11 mouse cellular contexts compared by ENCODE assay signal in the genomic region with DNA sequence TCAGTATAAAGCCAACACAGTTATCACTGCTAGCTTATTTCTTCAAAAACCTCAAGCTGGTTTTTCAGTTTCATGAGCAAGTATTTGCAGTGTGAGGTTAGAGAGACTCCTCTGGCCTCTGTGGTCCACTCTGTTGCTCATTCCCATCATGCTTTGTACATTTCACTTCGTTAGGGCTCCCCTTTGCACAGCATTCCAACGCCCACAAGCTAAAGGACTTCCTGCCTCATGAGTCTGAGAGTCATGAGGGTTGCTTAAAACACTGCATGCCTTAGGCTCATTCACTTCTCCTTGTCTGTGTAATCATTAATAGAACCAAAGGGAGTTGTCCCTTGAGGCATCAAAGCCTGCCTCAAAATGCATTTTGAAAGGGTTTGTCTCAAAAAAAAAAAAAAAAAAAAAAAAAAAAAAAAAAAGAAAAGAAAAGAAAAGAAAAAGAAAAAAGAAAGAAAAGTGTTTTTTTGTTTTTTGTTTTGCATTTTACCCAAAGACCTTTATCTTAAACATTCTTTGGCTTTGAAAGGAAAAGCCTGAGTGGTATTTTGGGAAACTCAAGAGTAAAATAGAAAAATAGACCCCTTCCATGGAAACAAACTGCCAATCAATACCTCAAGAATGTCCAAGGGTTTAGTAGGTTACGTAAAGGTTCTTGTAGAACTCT. TPM values are rescaled to one million over a fixed set of nuclear protein-coding genes. Genes with fewer than 3 reads are reported as not detected.
DNase-seq lines count a peak whose midpoint lies in the region; ATAC-seq and TF ChIP-seq lines count a peak whose summit lies in the region.
"Had no signal": no experiment of that assay in that cellular context is flagged by ENCODE, and none has a peak within 500 bp of the region (broad histone marks: within the 10 kb centered on the region; RNA-seq: fewer than 3 reads in every experiment).

No protein-coding gene starts in this region.

- peak; percentile 38; the same call in 1 of the 2 replicates for TF ChIP-seq EP300 in CH12.LX (IDR thresholded peaks at IDR 0.05; ENCODE audit: low read length)

- TF ChIP-seq RAD21 in CH12.LX (IDR thresholded peaks at IDR 0.05; ENCODE audit: low read depth, low read length): no peak; the same call in none of the 2 replicates

- dilution Hi-C loops in CH12.LX (cut with MboI; ENCODE audit: extremely low pct_ligation_motif_present, extremely low pct_unique_long_range_greater_than_20kb, low sequenced_read_pairs): no loop called here

- H3K27me3 ChIP-seq in CH12.LX (replicated peaks): peaks cover 13% of the 10 kb centered on the region
- H3K27me3 ChIP-seq in kidney, embryonic 16.5 days (ENCODE audit: insufficient read depth, low read length): 0 out of 2 replicates have a peak, but pooled peaks cover 3% of the 10 kb centered on the region
- H3K27me3 ChIP-seq in cerebellum, adult 2 months (ENCODE audit: control insufficient read depth, insufficient read depth, low read length): no peaks in the 10 kb centered on the region; the same call in 1 of the 2 replicates
- H3K27me3 ChIP-seq: neural tube, embryonic 15.5 days had no signal

- no peaks in the 10 kb centered on the region for H3K79me2 ChIP-seq in CH12.LX (replicated peaks; ENCODE audit: control insufficient read depth, extremely low read depth, insufficient read depth, poor library complexity, severe bottlenecking)
- H3K79me2 ChIP-seq in macrophage (ENCODE audit: inconsistent target): no peaks in the 10 kb centered on the region

- peaks cover 6 to 36% of the 10 kb centered on the region in 2 experiments for H3K4me1 ChIP-seq in CH12.LX (ENCODE audit: control insufficient read depth in 1 of 2, insufficient read depth in 2 of 2)
- H3K4me1 ChIP-seq in kidney, embryonic 16.5 days (ENCODE audit: insufficient read depth, low read length): 0 out of 2 replicates have a peak, but pooled peaks cover 2% of the 10 kb centered on the region
- no peaks in the 10 kb centered on the region for H3K4me1 ChIP-seq in cerebellum, adult 2 months (ENCODE audit: control insufficient read depth, insufficient read depth, low read length)
- H3K4me1 ChIP-seq: heart, embryonic 12.5 days had no signal

- H3K36me3 ChIP-seq in CH12.LX (replicated peaks in 1 of 2; ENCODE audit: control insufficient read depth in 1 of 2, insufficient read depth in 1 of 2, low read length in 1 of 2) (no peaks in the 10 kb centered on the region), macrophage (ENCODE audit: inconsistent target) (no peaks in the 10 kb centered on the region)
- H3K36me3 ChIP-seq in kidney, embryonic 16.5 days (ENCODE audit: insufficient read depth, low read length): no peaks in the 10 kb centered on the region
- H3K36me3 ChIP-seq: heart, embryonic 12.5 days; hindbrain, embryonic 13.5 days; neural tube, embryonic 15.5 days had no signal

- intact Hi-C loops in left cerebral cortex, postnatal 25 days (cut with DNase I): no loop called here

- no peaks in the 10 kb centered on the region for H3K9me3 ChIP-seq in CH12.LX (replicated peaks; ENCODE audit: low read length)
- H3K9me3 ChIP-seq in kidney, embryonic 16.5 days (ENCODE audit: low read length): no peaks in the 10 kb centered on the region
- H3K9me3 ChIP-seq: heart, embryonic 12.5 days; hindbrain, embryonic 13.5 days; neural tube, embryonic 15.5 days had no signal

- whole genome bisulfite sequencing in kidney, embryonic 16.5 days: 35% methylated on average over 3 of the region's 3 CpGs
- WGBS in macrophage (ENCODE audit: missing documents): 33% methylated on average over 3 of the region's 3 CpGs
- WGBS in cerebellum, adult 2 months: 62% methylated on average over 3 of the region's 3 CpGs

- ATAC-seq in kidney, embryonic 16.5 days (ENCODE audit: low FRiP score, low TSS enrichment): peak; percentile 78

- H3K4me3 ChIP-seq in CH12.LX (replicated peaks in 1 of 3; ENCODE audit: low read depth in 2 of 3, low read length in 2 of 3, poor library complexity in 1 of 3) (no peak overlapping the region), macrophage (ENCODE audit: inconsistent target) (no peak overlapping the region)
- H3K4me3 ChIP-seq in kidney, embryonic 16.5 days (ENCODE audit: low read length): no peak overlapping the region
- no peak overlapping the region for H3K4me3 ChIP-seq in cerebellum, adult 2 months (replicated peaks; ENCODE audit: insufficient read depth, low read depth, low read length)
- H3K4me3 ChIP-seq: heart, embryonic 12.5 days; hindbrain, embryonic 13.5 days; neural tube, embryonic 15.5 days had no signal

- 0 out of 2 replicates have a peak, but pooled peaks have one; percentile 23 for TF ChIP-seq POLR2A in CH12.LX (IDR thresholded peaks at IDR 0.05; ENCODE audit: low read depth, low read length)
- no peak for TF ChIP-seq POLR2A in cerebellum, adult 2 months (IDR thresholded peaks at IDR 0.05; ENCODE audit: borderline replicate concordance, insufficient read depth, low read length)

- H3K4me2 ChIP-seq in CH12.LX (ENCODE audit: insufficient read depth, low read depth, poor library complexity, severe bottlenecking): no peak overlapping the region
- H3K4me2 ChIP-seq in kidney, embryonic 16.5 days (replicated peaks; ENCODE audit: low read depth, low read length): no peak overlapping the region
- H3K4me2 ChIP-seq: heart, embryonic 12.5 days; hindbrain, embryonic 13.5 days; neural tube, embryonic 15.5 days had no signal

- DNase-seq in CH12.LX (ENCODE audit: extremely low read depth): peak; percentile 52
- DNase-seq in adipocyte (ENCODE audit: low spot score): peak; percentile 78
- DNase-seq in spleen, postnatal 14 days (ENCODE audit: low spot score in 2 of 2): no peak
- DNase-seq in left cerebral cortex, postnatal 25 days (ENCODE audit: low spot score in 2 of 2): no peak
- no peak for DNase-seq in thymus, postnatal 4 days
- DNase-seq in cerebellum, adult 2 months: no peak

- H3K27ac ChIP-seq in CH12.LX (ENCODE audit: insufficient read depth, low read depth): no peak overlapping the region
- H3K27ac ChIP-seq in kidney, embryonic 16.5 days (ENCODE audit: low read length): peak overlapping the region; percentile 73; the same call in 1 of the 2 replicates
- H3K27ac ChIP-seq in macrophage: peak overlapping the region; percentile 83
- no peak overlapping the region for H3K27ac ChIP-seq in cerebellum, adult 2 months (ENCODE audit: insufficient read depth, low read length)
- H3K27ac ChIP-seq: hindbrain, embryonic 13.5 days; neural tube, embryonic 15.5 days had no signal

- TF ChIP-seq CTCF in CH12.LX (conservative IDR thresholded peaks at IDR 0.05 in 1 of 2, IDR thresholded peaks at IDR 0.05 in 1 of 2; ENCODE audit: low read depth in 2 of 2, low read length in 2 of 2): no peak
- TF ChIP-seq CTCF in cerebellum, adult 2 months (IDR thresholded peaks at IDR 0.05; ENCODE audit: borderline replicate concordance, insufficient read depth, low read depth, low read length): no peak

- in situ Hi-C loops in CH12.LX (cut with MboI; ENCODE audit: low pct_ligation_motif_present, low pct_unique_long_range_greater_than_20kb, low sequenced_read_pairs): no loop called here

- no peak overlapping the region for H3K9ac ChIP-seq in CH12.LX (ENCODE audit: insufficient read depth, low read depth)
- H3K9ac ChIP-seq in kidney, embryonic 16.5 days (replicated peaks; ENCODE audit: low read length): no peak overlapping the region
- H3K9ac ChIP-seq: heart, embryonic 12.5 days; hindbrain, embryonic 13.5 days; neural tube, embryonic 15.5 days had no signal

TF ChIP-seq in CH12.LX, 34 proteins besides CTCF, POLR2A, EP300 and RAD21 (continues in another document):
- TF ChIP-seq IRF4 (IDR thresholded peaks at IDR 0.05; ENCODE audit: low read depth, low read length): 0 out of 2 replicates have a peak, but pooled peaks have one; percentile 39
- no peak for TF ChIP-seq POLR2AphosphoS2 (IDR thresholded peaks at IDR 0.05; ENCODE audit: low read depth, low read length)
- TF ChIP-seq HCFC1 (IDR thresholded peaks at IDR 0.05; ENCODE audit: low read depth, low read length): no peak; the same call in 1 of the 2 replicates
- peak; percentile 45; the same call in 1 of the 2 replicates for TF ChIP-seq MYC (IDR thresholded peaks at IDR 0.05; ENCODE audit: low read depth, low read length)
- TF ChIP-seq CHD1 (IDR thresholded peaks at IDR 0.05; ENCODE audit: low read depth, low read length): no peak
- peak; percentile 38; the same call in 1 of the 2 replicates for TF ChIP-seq SIN3A (IDR thresholded peaks at IDR 0.05; ENCODE audit: low read length)
- peak; percentile 26; the same call in 1 of the 2 replicates for TF ChIP-seq JUN (IDR thresholded peaks at IDR 0.05; ENCODE audit: insufficient read depth, low read depth, low read length)
- TF ChIP-seq BHLHE40 (IDR thresholded peaks at IDR 0.05; ENCODE audit: low read depth, low read length): no peak
- 0 out of 2 replicates have a peak, but pooled peaks have one; percentile 38 for TF ChIP-seq RCOR1 (conservative IDR thresholded peaks at IDR 0.05; ENCODE audit: low read depth, low read length)
- TF ChIP-seq ELF1 (IDR thresholded peaks at IDR 0.05; ENCODE audit: low read depth, low read length): peak; percentile 31; the same call in 1 of the 2 replicates

RNA-seq across cellular contexts. Expression of a gene that starts 6.1 kb away (rescaled TPM):
- total RNA-seq in CH12.LX (2012; rRNA removed): 31.3 and 36.1 TPM in 2 replicates
- 14.1 and 15.1 TPM in 2 replicates for total RNA-seq in CH12.LX (2014; rRNA removed)
- polyA plus RNA-seq in CH12.LX (2012; ENCODE audit: insufficient read length, low read depth): 54.5 and 63.4 TPM in 2 replicates
- 42.2 and 45.3 TPM in 2 replicates for polyA plus RNA-seq in kidney, embryonic 16.5 days (2015; fragmentation: Nextera tagmentation; extraction: Ambion mirVana)
- total RNA-seq in macrophage (2018; cell fraction: chromatin; rRNA removed): 1,000 to 10,000 TPM in 9 of 26 experiments, 100 to 1,000 TPM in 17; 293 to 1,463 (median 608) TPM
- total RNA-seq in macrophage (2018; cell fraction: cytosol; rRNA removed): 100 to 1,000 TPM; 133 to 452 (median 273) TPM
- total RNA-seq in macrophage (2018; cell fraction: nucleus; rRNA removed): 1,000 to 10,000 TPM in 2 of 26 experiments, 100 to 1,000 TPM in 24; 288 to 1,115 (median 481) TPM
- polyA plus RNA-seq in macrophage (2018): 190 to 331 TPM (median 319 TPM) in 3 replicates
- total RNA-seq in left cerebral cortex, postnatal 25 days (2021): 100 to 1,000 TPM; 465 to 475 TPM
- 294 and 298 TPM in 2 replicates for polyA plus RNA-seq in cerebellum, adult 2 months (2012; rRNA removed)

RNA-seq across cellular contexts. Expression of a gene that starts 32.5 kb away (rescaled TPM):
- total RNA-seq in CH12.LX (2012; rRNA removed): 0.08 and 0.21 TPM in 2 replicates
- total RNA-seq in CH12.LX (2014; rRNA removed): 0.05 TPM in 2 replicates
- 0.13 and 0.25 TPM in 2 replicates for polyA plus RNA-seq in CH12.LX (2012; ENCODE audit: insufficient read length, low read depth)
- polyA plus RNA-seq in kidney, embryonic 16.5 days (2015; fragmentation: Nextera tagmentation; extraction: Ambion mirVana): 140 and 161 TPM in 2 replicates
- total RNA-seq in macrophage (2018; cell fraction: chromatin; rRNA removed): 10 to 100 TPM in 1 of 26 experiments, 1 to 10 TPM in 2, under 1 TPM in 10, not detected in 13; 0.19 to 28.7 (median 0.31) TPM
- 1 to 10 TPM in 8 of 26 experiments, under 1 TPM in 16, not detected in 2; 0.06 to 2.1 (median 0.74) TPM for total RNA-seq in macrophage (2018; cell fraction: cytosol; rRNA removed)
- 1 to 10 TPM in 2 of 26 experiments, under 1 TPM in 16, not detected in 8; 0.11 to 6.1 (median 0.50) TPM for total RNA-seq in macrophage (2018; cell fraction: nucleus; rRNA removed)
- 0.35 to 1.1 TPM (median 0.93 TPM) in 3 replicates for polyA plus RNA-seq in macrophage (2018)
- total RNA-seq in left cerebral cortex, postnatal 25 days (2021): 10 to 100 TPM; 16.6 to 18.0 TPM
- polyA plus RNA-seq in cerebellum, adult 2 months (2012; rRNA removed): 14.9 and 15.6 TPM in 2 replicates

Comparison
In these comparisons a context has a peak if more than half of its experiments do, and no peak if none do; other contexts are left out.
1. DNase-seq: peak in CH12.LX (single experiment) and adipocyte (single experiment); none in spleen, postnatal 14 days (0 of 2), left cerebral cortex, postnatal 25 days (0 of 2), thymus, postnatal 4 days (single experiment) and cerebellum, adult 2 months (0 of 2).
2. H3K27ac ChIP-seq: peak in kidney, embryonic 16.5 days (single experiment) and macrophage (single experiment); none in CH12.LX (single experiment) and cerebellum, adult 2 months (single experiment).